Comparison of ENCODE assay signal across 39 mouse cellular contexts in genomic region chr3:92738996-92739395, GRCm38 (mm10). TPM values are rescaled to one million over a fixed set of nuclear protein-coding genes. Genes with fewer than 3 reads are reported as not detected.
"Had no signal": no experiment of that assay in that cellular context is flagged by ENCODE, and none has a peak within 500 bp of the region (broad histone marks: within the 10 kb centered on the region; RNA-seq: fewer than 3 reads in every experiment).

TSS of gene Gm38119 (minus strand) at chr3:92739096.

- DNase-seq: cerebellum, adult 9-10 months; cerebellum, adult 9-11 months; cerebellum, postnatal 10 days; cerebellum, postnatal 14 days; cerebellum, postnatal 25 days; cerebellum, postnatal 36 days; embryo, embryonic 11 days; forebrain, postnatal 0 days; gastrocnemius, adult 2 months; gastrocnemius, postnatal 10 days; gastrocnemius, postnatal 14 days; gastrocnemius, postnatal 25 days; gastrocnemius, postnatal 36 days; heart, adult 11 months; heart, adult 18-20 months; heart, adult 2 months had no signal

- ATAC-seq: forebrain, embryonic 13.5 days; forebrain, embryonic 14.5 days; forebrain, embryonic 15.5 days; forebrain, embryonic 16.5 days; forebrain, postnatal 0 days had no signal

- H3K4me2 ChIP-seq: embryonic facial prominence, embryonic 12.5 days; embryonic facial prominence, embryonic 13.5 days; embryonic facial prominence, embryonic 15.5 days; forebrain, embryonic 12.5 days; forebrain, embryonic 13.5 days; forebrain, embryonic 15.5 days had no signal

- H3K9ac ChIP-seq: embryonic facial prominence, embryonic 12.5 days; embryonic facial prominence, embryonic 13.5 days; embryonic facial prominence, embryonic 15.5 days; forebrain, embryonic 12.5 days; forebrain, embryonic 13.5 days; forebrain, embryonic 15.5 days; forebrain, postnatal 0 days had no signal

- H3K36me3 ChIP-seq: embryonic facial prominence, embryonic 10.5 days; embryonic facial prominence, embryonic 12.5 days; embryonic facial prominence, embryonic 13.5 days; embryonic facial prominence, embryonic 15.5 days; forebrain, embryonic 10.5 days; forebrain, embryonic 12.5 days; forebrain, embryonic 15.5 days had no signal

- H3K4me1 ChIP-seq: embryonic facial prominence, embryonic 10.5 days; embryonic facial prominence, embryonic 12.5 days; embryonic facial prominence, embryonic 13.5 days; embryonic facial prominence, embryonic 15.5 days; forebrain, embryonic 10.5 days; forebrain, embryonic 12.5 days; forebrain, embryonic 13.5 days; forebrain, embryonic 15.5 days had no signal

- H3K27me3 ChIP-seq: embryonic facial prominence, embryonic 12.5 days; embryonic facial prominence, embryonic 13.5 days; embryonic facial prominence, embryonic 15.5 days; forebrain, embryonic 12.5 days; forebrain, embryonic 13.5 days; forebrain, embryonic 15.5 days had no signal

- H3K4me3 ChIP-seq: embryonic facial prominence, embryonic 10.5 days; embryonic facial prominence, embryonic 12.5 days; embryonic facial prominence, embryonic 13.5 days; embryonic facial prominence, embryonic 15.5 days; erythroblast, embryonic 14.5 days; forebrain, embryonic 10.5 days; forebrain, embryonic 12.5 days; forebrain, embryonic 13.5 days; forebrain, embryonic 15.5 days; gastrocnemius, adult 2 months; heart, adult 2 months had no signal

- H3K27ac ChIP-seq: embryonic facial prominence, embryonic 10.5 days; embryonic facial prominence, embryonic 12.5 days; embryonic facial prominence, embryonic 13.5 days; embryonic facial prominence, embryonic 15.5 days; forebrain, embryonic 10.5 days; forebrain, embryonic 12.5 days; forebrain, embryonic 13.5 days; forebrain, embryonic 15.5 days; gastrocnemius, adult 2 months; heart, adult 2 months had no signal

- H3K9me3 ChIP-seq: embryonic facial prominence, embryonic 10.5 days; embryonic facial prominence, embryonic 12.5 days; embryonic facial prominence, embryonic 13.5 days; embryonic facial prominence, embryonic 15.5 days; forebrain, embryonic 10.5 days; forebrain, embryonic 12.5 days; forebrain, embryonic 13.5 days; forebrain, embryonic 15.5 days had no signal

RNA-seq across cellular contexts. Expression of gene Gm38119, which starts in this region (rescaled TPM):
- total RNA-seq: common myeloid progenitor, adult 5-6 weeks; forebrain, postnatal 0 days; gastrocnemius, adult 18-20 months; gastrocnemius, adult 2 months; gastrocnemius, adult 8-10 months; gastrocnemius, postnatal 10 days; gastrocnemius, postnatal 14 days; gastrocnemius, postnatal 25 days; gastrocnemius, postnatal 36 days; gastrocnemius, postnatal 4 days; granulocyte monocyte progenitor cell, adult 5-6 weeks; heart, adult 18-20 months; heart, adult 2 months; heart, adult 8-10 months had no signal
- polyA plus RNA-seq: cortical plate, adult 2 months; embryonic facial prominence, embryonic 10.5 days; embryonic facial prominence, embryonic 11.5 days; embryonic facial prominence, embryonic 12.5 days; embryonic facial prominence, embryonic 13.5 days; embryonic facial prominence, embryonic 14.5 days; embryonic facial prominence, embryonic 15.5 days; erythroblast, embryonic 14.5 days; forebrain, embryonic 10.5 days; forebrain, embryonic 11.5 days; forebrain, embryonic 12.5 days; forebrain, embryonic 13.5 days; forebrain, embryonic 14.5 days; forebrain, embryonic 15.5 days; forebrain, embryonic 16.5 days; forebrain, postnatal 0 days; frontal cortex, adult 2 months; gonadal fat pad, adult 2 months; heart, adult 2 months had no signal
